Mouse (Mus musculus) thymus, adult 2 months (tissue): Measurements from ENCODE around the gene Mrpl16. TPM values are rescaled to one million over a fixed set of nuclear protein-coding genes. Genes with fewer than 3 reads are reported as not detected.
A peak's percentile ranks its signal among the peaks of the same experiment; 100 is the strongest.

Experiments
- DNase-seq: peaks from one replicate; pipeline ENCODE4 v3.0.0; 2021
- H3K27ac ChIP-seq: fragments of 200-500 bp; 2 replicates; pipeline ENCODE4 v1.5.1; 2012; ENCODE audit warnings: low read length, control low read depth; ENCODE audit not compliant: control insufficient read depth, insufficient read depth
- H3K27me3 ChIP-seq: fragments of 200-500 bp; 2 replicates; pipeline ENCODE4 v1.6.1; 2012; ENCODE audit warnings: mild to moderate bottlenecking, low read length, moderate library complexity, mixed read lengths; ENCODE audit not compliant: control insufficient read depth, insufficient read depth
- H3K36me3 ChIP-seq: fragments of 200-500 bp; 2 replicates; pipeline ENCODE4 v1.6.1; 2012; ENCODE audit warnings: mild to moderate bottlenecking, low read length, moderate library complexity; ENCODE audit not compliant: control insufficient read depth, insufficient read depth
- H3K4me1 ChIP-seq: fragments of 200-500 bp; replicated peaks from 2 replicates; pipeline ENCODE4 v1.6.1; 2012; ENCODE audit warnings: low read length; ENCODE audit not compliant: control insufficient read depth, insufficient read depth
- H3K4me3 ChIP-seq: fragments of 200-500 bp; 2 replicates; pipeline ENCODE4 v1.5.1; 2012; ENCODE audit warnings: mild to moderate bottlenecking, low read length, control low read depth, moderate library complexity; ENCODE audit not compliant: control insufficient read depth, insufficient read depth
- CTCF ChIP-seq: fragments of 200-500 bp; IDR thresholded peaks from 2 replicates; pipeline ENCODE4 v1.5.1; 2012; ENCODE audit warnings: mild to moderate bottlenecking, control low read depth, low read length, moderate library complexity, borderline replicate concordance; ENCODE audit not compliant: control insufficient read depth, poor library complexity, insufficient read depth; ENCODE audit errors: extremely low read depth
- POLR2A ChIP-seq: fragments of 200-500 bp; IDR thresholded peaks from 2 replicates; pipeline ENCODE4 v1.6.1; 2012; ENCODE audit warnings: mild to moderate bottlenecking, low read length, control low read depth, moderate library complexity; ENCODE audit not compliant: control insufficient read depth, poor library complexity, insufficient read depth; ENCODE audit errors: extremely low read depth
- WGBS: fragments of 180-500 bp; shearing (Covaris S2); methylation state at CpG from one replicate; pipeline ENCODE4 v1.1.7; 2018; 5-methylcytosine and 5-hydroxymethylcytosine counted together
- polyA plus RNA-seq: library from polyadenylated mRNA; depleted of rRNA; stranded (reverse); fragments of >200 nt; gene quantifications from 2 replicates; pipeline ENCODE4 v1.2.3, GENCODE M21; 2012; rRNA removed

Mrpl16 gene
- polyA plus RNA-seq, 1 experiment: 10.6 TPM

DNA sequence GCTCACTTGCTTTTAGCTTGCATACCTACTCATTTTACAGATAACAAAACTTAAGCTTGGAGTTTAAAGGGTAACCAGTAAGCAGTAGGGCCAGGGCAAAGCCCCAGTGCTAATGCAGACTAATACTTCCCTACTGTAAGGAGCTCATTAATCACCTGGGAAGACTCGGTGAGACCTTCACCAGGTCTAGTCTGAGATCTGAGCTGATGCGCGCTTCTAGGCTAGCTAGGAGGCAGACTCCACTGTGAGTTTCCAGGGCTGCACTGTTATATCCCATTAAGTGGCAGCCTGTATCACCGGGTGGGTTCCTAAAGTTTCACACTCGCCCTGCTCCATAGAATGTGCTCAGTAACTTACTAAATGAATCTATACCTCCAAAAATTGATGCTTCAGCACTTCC, 47.4 kb downstream of the Mrpl16 start:
- Histone ChIP-seq H3K4me1 (peaks cover 4% of the 10 kb centered on the region; the same call in 1 of the 2 replicates), H3K27ac (no peak overlapping the region), H3K27me3 (peaks cover 24% of the 10 kb centered on the region), H3K36me3 (no peaks in the 10 kb centered on the region), H3K4me3 (no peak overlapping the region)
- 63% methylated on average over 5 of the region's 5 CpGs for WGBS
- no peak for TF ChIP-seq POLR2A
- TF ChIP-seq CTCF: no peak
- no peak for DNase-seq

DNA sequence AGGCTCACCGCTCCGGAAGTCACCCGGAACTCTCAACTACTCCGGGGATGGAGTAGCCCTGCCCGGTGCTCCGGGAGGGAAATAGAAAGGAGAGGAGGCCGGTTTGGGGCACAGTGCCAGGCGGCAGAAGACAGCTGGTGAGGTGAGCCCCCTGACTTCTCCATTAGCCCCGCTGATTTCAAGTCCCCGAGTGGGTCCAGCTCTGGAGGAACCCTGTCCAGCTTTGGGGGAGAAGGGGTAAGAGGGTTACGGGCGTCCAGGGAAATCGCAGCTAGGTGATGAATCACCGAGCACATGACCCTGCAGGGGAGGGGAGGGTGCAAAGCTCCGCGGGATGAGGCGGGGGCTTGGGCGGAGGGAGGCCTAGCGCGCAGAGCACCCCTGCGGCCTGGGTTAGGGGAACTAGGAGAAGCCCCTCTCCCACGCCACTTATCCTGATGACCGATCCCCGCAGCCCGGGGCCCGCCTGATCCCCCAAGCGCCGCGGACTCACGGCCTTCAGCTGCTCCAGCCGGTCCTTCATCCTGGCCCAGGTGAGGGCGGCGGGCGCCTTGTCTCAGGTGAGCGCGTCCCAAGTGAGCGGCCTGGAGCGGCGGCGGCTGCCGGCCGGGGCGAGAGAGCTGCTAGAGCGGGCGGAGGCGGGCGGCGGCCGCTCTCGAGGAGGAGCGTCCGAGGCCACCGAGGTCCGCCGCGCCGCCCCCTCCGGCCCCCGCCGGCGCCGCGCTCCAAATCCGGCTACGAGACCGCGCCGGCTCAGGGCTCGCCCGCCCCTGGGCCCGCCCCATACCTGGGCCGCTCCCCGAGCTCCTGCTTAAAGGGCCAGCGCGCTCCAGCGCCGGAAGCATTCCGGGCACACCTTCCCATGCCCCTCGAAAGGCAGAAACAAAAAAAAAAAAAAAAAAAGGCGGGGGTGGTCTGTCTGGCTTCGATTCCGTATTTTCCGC, 48.3 kb downstream of the Mrpl16 start:
- TF ChIP-seq POLR2A: no peak
- no peak overlapping the region for H3K27ac ChIP-seq
- peak; percentile 25 for DNase-seq
- H3K4me1 ChIP-seq: peaks cover 4% of the 10 kb centered on the region; the same call in 1 of the 2 replicates
- H3K27me3 ChIP-seq: peaks cover 24% of the 10 kb centered on the region
- peak overlapping the region; percentile 39 for H3K4me3 ChIP-seq
- 2% methylated on average over 60 of the region's 83 CpGs for WGBS
- no peaks in the 10 kb centered on the region for H3K36me3 ChIP-seq

DNA sequence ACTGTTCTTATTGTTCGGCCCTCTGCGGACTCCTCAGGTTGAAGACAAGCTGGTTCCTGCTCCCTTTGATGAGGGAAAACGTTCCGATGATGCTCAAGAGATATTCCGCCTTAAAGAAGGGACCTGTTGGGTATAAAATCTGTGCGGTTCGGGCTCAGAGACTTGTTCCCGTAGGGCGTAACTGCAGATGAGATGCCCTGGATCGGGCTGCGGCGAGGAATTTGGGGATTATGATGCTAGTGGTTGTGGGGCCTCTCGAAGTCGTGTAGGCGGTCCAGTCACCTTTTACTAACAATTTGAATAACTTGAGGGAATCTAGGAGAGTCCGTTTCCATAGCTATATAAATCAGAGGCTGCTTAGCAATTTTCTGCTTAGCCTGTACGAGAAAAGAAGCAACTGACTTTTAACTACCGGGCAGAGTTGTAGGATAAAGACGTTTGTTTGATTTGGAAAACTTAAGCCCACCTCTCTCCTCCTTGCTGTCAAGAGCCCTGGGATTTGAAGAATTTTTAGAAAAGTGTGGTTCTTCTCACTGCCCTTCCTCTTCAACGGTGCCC, 49.0 kb downstream of the Mrpl16 start, which contains the start of gene Stx3:
TSS of gene Stx3 (minus strand) at position 261 of the 558 bp plus-strand sequence.
- H3K27me3 ChIP-seq: peaks cover 24% of the 10 kb centered on the region
- peak within 1 kb of the TSS; percentile 39 for H3K4me3 ChIP-seq
- no peak for DNase-seq
- peaks cover 4% of the 10 kb centered on the region; the same call in 1 of the 2 replicates for H3K4me1 ChIP-seq
- TF ChIP-seq CTCF: no peak
- no peak for TF ChIP-seq POLR2A
- H3K36me3 ChIP-seq: no peaks in the 10 kb centered on the region
- whole genome bisulfite sequencing: 1% methylated on average over 20 of the region's 20 CpGs
- H3K27ac ChIP-seq: no peak within 1 kb of the TSS

DNA sequence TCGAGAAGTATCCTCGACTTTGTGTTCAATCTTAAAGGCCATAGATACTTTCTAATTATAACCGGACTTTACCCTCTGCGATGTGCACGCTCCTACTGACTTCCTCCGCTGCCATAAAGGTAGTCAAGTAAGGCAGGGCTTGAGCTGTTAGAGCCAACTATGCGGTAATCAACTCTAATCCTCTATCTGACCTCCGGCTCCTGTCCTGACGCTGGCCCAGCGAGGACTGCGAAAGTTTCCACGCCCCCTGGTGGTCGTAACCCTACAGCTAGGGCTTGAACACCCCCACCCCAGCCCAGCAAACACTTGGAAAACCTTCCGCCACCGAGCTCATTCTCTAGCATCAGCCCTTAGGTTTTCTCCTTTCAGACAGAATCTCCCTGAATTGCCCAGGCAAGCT, 49.6 kb downstream of the Mrpl16 start:
- TF ChIP-seq CTCF (peak; percentile 75; the same call in 1 of the 2 replicates), POLR2A (no peak)
- no peaks in the 10 kb centered on the region for H3K36me3 ChIP-seq
- H3K27ac ChIP-seq: no peak overlapping the region
- H3K27me3 ChIP-seq: peaks cover 24% of the 10 kb centered on the region
- no peak overlapping the region for H3K4me3 ChIP-seq
- peaks cover 4% of the 10 kb centered on the region; the same call in 1 of the 2 replicates for H3K4me1 ChIP-seq
- 3% methylated on average over 15 of the region's 15 CpGs for WGBS
- peak; percentile 73 for DNase-seq

DNA sequence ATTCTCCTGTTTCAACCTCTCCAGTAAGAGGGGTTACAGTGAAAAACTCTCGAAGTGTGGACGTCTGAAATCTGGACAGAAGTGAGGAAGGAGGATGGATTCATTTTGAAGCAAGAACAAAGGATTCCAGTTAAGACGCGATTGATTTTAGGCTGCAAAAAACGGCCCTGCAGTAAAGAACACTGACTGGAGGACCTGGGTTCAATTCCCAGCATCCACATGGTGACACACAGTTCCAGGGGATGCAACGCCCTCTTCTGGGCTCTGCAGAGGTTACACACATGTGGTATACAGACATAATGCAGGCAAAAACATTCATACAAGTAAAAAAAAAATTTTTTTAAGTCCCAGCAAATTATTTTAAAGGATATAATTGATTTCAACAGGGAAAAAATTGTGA, 50.0 kb downstream of the Mrpl16 start:
- TF ChIP-seq CTCF: no peak
- no peak for TF ChIP-seq POLR2A
- no peaks in the 10 kb centered on the region for H3K36me3 ChIP-seq
- DNase-seq: no peak
- peaks cover 24% of the 10 kb centered on the region for H3K27me3 ChIP-seq
- 45% methylated on average over 6 of the region's 6 CpGs for WGBS
- no peak overlapping the region for H3K27ac ChIP-seq
- H3K4me1 ChIP-seq: peaks cover 4% of the 10 kb centered on the region; the same call in 1 of the 2 replicates
- no peak overlapping the region for H3K4me3 ChIP-seq

DNA sequence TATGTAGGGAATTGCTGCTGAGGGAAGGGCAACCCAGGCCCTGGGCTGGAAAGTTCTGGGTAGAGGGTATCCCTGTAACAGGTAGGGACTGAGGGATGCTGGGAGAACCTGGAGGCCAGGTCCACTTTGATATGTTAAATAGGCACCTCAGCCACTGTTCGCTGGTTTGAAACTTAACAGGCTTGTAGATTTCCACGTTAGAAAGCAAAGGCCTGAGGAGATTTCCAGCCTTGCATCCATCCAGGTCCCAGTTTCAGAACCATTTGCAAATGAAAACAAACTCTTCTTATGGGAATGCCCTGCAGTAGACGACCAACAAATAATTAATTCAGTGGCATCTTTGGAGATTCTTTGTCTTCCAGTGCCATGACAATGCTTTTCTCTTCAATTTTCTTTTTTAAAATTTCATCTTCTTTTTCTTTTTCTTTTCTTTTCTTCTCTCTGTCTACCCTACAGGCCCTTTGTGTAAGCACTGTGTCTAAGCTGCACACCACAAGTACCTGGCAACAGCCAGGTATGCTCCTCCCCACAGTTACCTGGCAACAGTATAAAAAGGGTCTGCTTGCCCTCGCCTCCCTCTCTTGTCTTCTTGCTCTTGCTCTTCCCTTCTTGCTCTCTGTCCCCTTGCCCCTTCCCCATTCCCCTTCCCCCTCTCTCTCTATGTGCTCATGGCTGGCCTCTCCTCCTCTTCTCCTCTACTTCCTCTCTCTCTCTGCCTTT, 53.3 kb downstream of the Mrpl16 start:
- TF ChIP-seq POLR2A (no peak), CTCF (no peak)
- no peak overlapping the region for H3K4me3 ChIP-seq
- WGBS: 87% methylated on average over 4 of the region's 4 CpGs

More for the DNA sequence above, 53.3 kb downstream of the Mrpl16 start:
- H3K36me3 ChIP-seq: no peaks in the 10 kb centered on the region
- H3K4me1 ChIP-seq: peaks cover 4% of the 10 kb centered on the region; the same call in 1 of the 2 replicates
- H3K27me3 ChIP-seq: peaks cover 14% of the 10 kb centered on the region
- DNase-seq: no peak
- no peak overlapping the region for H3K27ac ChIP-seq

Other genes starting within 250 kb of the Mrpl16 start
- 2.1 and 4.0 TPM in 2 replicates for gene Ms4a4d, start 233.6 kb upstream of the Mrpl16 start, polyA plus RNA-seq
- gene Ms4a6d, start 165.5 kb upstream of the Mrpl16 start, polyA plus RNA-seq: 4.2 and 9.4 TPM in 2 replicates
- not detected in 2 replicates for gene Ms4a2, start 146.7 kb upstream of the Mrpl16 start, polyA plus RNA-seq
- 0.59 and 0.80 TPM in 2 replicates for gene Ms4a3, start 129.5 kb upstream of the Mrpl16 start, polyA plus RNA-seq
- not detected in 2 replicates for gene Oosp2, start 109.8 kb upstream of the Mrpl16 start, polyA plus RNA-seq
- 0.11 and 0.84 TPM in 2 replicates for gene Oosp1, start 79.2 kb upstream of the Mrpl16 start, polyA plus RNA-seq
- not detected in 2 replicates for gene Oosp3, start 73.3 kb upstream of the Mrpl16 start, polyA plus RNA-seq
- gene Gif, start 22.8 kb upstream of the Mrpl16 start, polyA plus RNA-seq: 0.08 and 0.18 TPM in 2 replicates
- gene Stx3, start 49.0 kb downstream of the Mrpl16 start, polyA plus RNA-seq: 2.2 and 2.4 TPM in 2 replicates
- not detected in 2 replicates for gene Olfr1417, start 68.8 kb downstream of the Mrpl16 start, polyA plus RNA-seq
- not detected in 2 replicates for gene Olfr1418, start 90.7 kb downstream of the Mrpl16 start, polyA plus RNA-seq
- 0.11 TPM in 1 of 2 replicates, not detected in the other for gene Olfr1419, start 104.7 kb downstream of the Mrpl16 start, polyA plus RNA-seq
- gene Olfr1420, start 116.2 kb downstream of the Mrpl16 start, polyA plus RNA-seq: not detected in 2 replicates
- gene Patl1, start 142.0 kb downstream of the Mrpl16 start, polyA plus RNA-seq: 28.1 and 34.4 TPM in 2 replicates
- 23.0 and 24.5 TPM in 2 replicates for gene Osbp, start 195.6 kb downstream of the Mrpl16 start, polyA plus RNA-seq